Mouse (Mus musculus): ENCODE measurements at regions not wholly inside any gene's neighbourhood (a gene's known extent, or its start where the extent isn't known, plus 50 kb on each side); places are given as distances from the start of the nearest gene placed in this dataset.
"Not testable (repeated sequence)": the region's sequence is repeated elsewhere in the genome, so short reads cannot be mapped to it uniquely, and the experiment has no call there.

- peak; percentile 2 to 17 for DNase-seq (ENCODE audit: low spot score in 2 of 2)
These were observed 175.0 kb upstream of the Ngly1 start for GRCm38 (mm10) chr14:16074089-16074488.

- no peak for DNase-seq (ENCODE audit: low spot score in 2 of 2)
These were observed 170.0 kb upstream of the Ngly1 start for GRCm38 (mm10) chr14:16079096-16079495.

- DNase-seq (ENCODE audit: low spot score in 2 of 2): not testable (repeated sequence)
These were observed 161.8 kb upstream of the Ngly1 start for GRCm38 (mm10) chr14:16087231-16087630.

GRCm38 (mm10) chr14:16092391-16093132, 156.5 kb upstream of the Ngly1 start:
- DNase-seq (ENCODE audit: low spot score in 2 of 2): no peak

GRCm38 (mm10) chr14:16093133-16093505, 156.0 kb upstream of the Ngly1 start:
- no peak for DNase-seq (ENCODE audit: low spot score in 2 of 2)

GRCm38 (mm10) chr14:16109414-16109813, 139.7 kb upstream of the Ngly1 start:
- DNase-seq (ENCODE audit: low spot score in 2 of 2): no peak

- DNase-seq (ENCODE audit: low spot score in 2 of 2): no peak
These were observed 116.4 kb upstream of the Ngly1 start for GRCm38 (mm10) chr14:16132672-16133071.

- no peak for DNase-seq (ENCODE audit: low spot score in 2 of 2)
These were observed 115.7 kb upstream of the Ngly1 start for GRCm38 (mm10) chr14:16133410-16133809.

- DNase-seq (ENCODE audit: low spot score in 2 of 2): no peak
These were observed 112.9 kb upstream of the Ngly1 start for GRCm38 (mm10) chr14:16136187-16136586.

- DNase-seq (ENCODE audit: low spot score in 2 of 2): no peak
These were observed 104.8 kb upstream of the Ngly1 start for GRCm38 (mm10) chr14:16144299-16144698.

GRCm38 (mm10) chr14:16146811-16147210, 102.3 kb upstream of the Ngly1 start:
- no peak for DNase-seq (ENCODE audit: low spot score in 2 of 2)

GRCm38 (mm10) chr14:16151815-16152214, 97.3 kb upstream of the Ngly1 start:
- no peak for DNase-seq (ENCODE audit: low spot score in 2 of 2)

- DNase-seq (ENCODE audit: low spot score in 2 of 2): peak in 1 of 2 experiments; percentile 24
These were observed 96.4 kb upstream of the Ngly1 start for GRCm38 (mm10) chr14:16152702-16153101.

- no peak for DNase-seq (ENCODE audit: low spot score in 2 of 2)
These were observed 94.0 kb upstream of the Ngly1 start for GRCm38 (mm10) chr14:16155106-16155505.

- DNase-seq (ENCODE audit: low spot score in 2 of 2): no peak
These were observed 78.9 kb upstream of the Ngly1 start for GRCm38 (mm10) chr14:16170226-16170625.

GRCm38 (mm10) chr14:16172261-16172660, 76.8 kb upstream of the Ngly1 start:
- no peak for DNase-seq (ENCODE audit: low spot score in 2 of 2)

GRCm38 (mm10) chr14:16173292-16173691, 75.8 kb upstream of the Ngly1 start:
- DNase-seq (ENCODE audit: low spot score in 2 of 2): no peak

- peak in 1 of 2 experiments; percentile 40 for DNase-seq (ENCODE audit: low spot score in 2 of 2)
These were observed 70.9 kb upstream of the Ngly1 start for GRCm38 (mm10) chr14:16178227-16178626.

GRCm38 (mm10) chr14:16181822-16182221, 67.3 kb upstream of the Ngly1 start:
- no peak for DNase-seq (ENCODE audit: low spot score in 2 of 2)

- no peak for DNase-seq (ENCODE audit: low spot score in 2 of 2)
These were observed 63.8 kb upstream of the Ngly1 start for GRCm38 (mm10) chr14:16185246-16185645.

Data from layer of hippocampus, postnatal 14 days (tissue).